Mouse (Mus musculus): ENCODE measurements around the gene Plbd2.

Plbd2 gene

GRCm38 (mm10) chr5:120503144-120503795, at the start of gene Plbd2:
Plbd2 (minus strand) TSS chr5:120503625.
- DNase-seq = peak; percentile 64 to 76

- no peak for DNase-seq
These were observed 47.2 kb upstream of the Plbd2 start for GRCm38 (mm10) chr5:120550673-120551072.

GRCm38 (mm10) chr5:120550137-120550536, 46.7 kb upstream of the Plbd2 start:
- DNase-seq = peak; percentile 60 to 67

GRCm38 (mm10) chr5:120548236-120548850, 44.9 kb upstream of the Plbd2 start:
- no peak for DNase-seq

GRCm38 (mm10) chr5:120536632-120537031, 33.2 kb upstream of the Plbd2 start:
- DNase-seq = no peak

DNA sequence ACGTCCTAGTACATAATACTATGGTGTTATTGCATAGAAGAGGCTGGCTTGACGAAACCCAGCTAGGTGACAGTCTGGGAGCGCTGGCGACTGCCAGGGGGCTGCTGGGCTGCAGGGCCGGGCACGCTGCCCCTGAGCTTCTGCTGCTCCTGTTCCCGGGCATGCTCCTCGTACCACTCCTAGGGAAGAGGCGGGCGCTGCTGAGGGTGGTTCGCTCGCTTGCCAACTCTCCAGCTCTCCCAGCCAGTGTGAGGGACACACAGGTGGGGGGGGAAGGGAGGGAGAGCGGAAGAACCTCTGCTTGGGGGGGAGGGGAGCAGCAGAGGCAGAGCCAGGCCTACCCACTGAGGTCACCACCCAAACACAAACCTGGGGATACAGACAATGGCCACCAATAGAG, 32.6 kb upstream of the Plbd2 start:
- no peak for DNase-seq

GRCm38 (mm10) chr5:120534686-120535075, 31.3 kb upstream of the Plbd2 start:
- no peak for DNase-seq

- no peak for DNase-seq
These were observed 30.8 kb upstream of the Plbd2 start for GRCm38 (mm10) chr5:120534071-120534685.

DNA sequence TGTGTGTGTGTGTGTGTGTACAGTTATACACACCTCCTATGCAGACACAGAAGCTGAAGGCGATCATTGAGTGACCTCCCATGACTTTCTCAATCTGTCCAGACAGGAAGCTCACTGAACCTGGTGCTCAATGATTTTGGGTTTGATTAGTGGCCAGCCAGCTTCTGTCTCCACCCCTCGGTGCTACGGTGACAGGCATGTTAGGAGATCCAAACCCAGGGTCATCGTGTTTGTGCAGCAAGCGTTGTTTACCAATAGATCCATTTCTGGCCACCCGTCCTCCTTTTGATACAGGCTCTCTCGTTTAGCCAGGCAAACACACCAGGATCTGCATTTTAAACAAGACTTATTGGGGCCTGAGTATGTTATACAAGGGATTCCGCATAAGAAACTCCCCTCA, 28.2 kb upstream of the Plbd2 start:
- DNase-seq = no peak

DNA sequence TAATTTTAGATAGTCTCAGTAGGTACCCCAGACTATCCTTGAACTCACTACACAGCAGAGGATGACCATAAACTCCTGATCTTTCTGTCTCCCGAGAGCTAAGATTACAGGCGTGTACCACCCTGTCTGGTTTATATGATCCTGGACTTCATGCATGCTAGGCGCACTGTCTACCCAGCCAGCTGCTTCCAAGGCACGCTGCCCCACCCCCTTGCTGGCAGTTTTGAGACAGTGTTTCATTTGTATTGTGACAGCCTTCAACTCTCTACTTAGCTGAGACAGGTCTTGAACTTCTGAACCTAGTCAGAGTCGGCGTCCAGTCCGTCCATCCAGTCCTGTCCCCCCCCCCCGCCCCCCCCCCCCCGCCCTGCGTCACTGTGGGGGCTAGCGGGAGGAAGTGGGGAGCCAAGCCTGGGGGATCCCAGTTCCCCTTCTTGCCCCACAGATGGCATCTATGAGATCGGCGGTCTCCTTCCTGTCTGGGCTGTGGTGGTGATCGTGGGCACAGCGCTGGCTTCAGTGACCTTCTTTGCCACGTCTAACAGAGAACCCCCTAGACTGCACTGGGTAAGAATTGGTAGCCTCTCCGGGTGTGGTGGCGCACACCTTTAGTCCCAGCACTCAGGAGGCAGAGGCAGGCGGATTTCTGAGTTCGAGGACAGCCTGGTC, 24.0 kb upstream of the Plbd2 start:
- DNase-seq = no peak

DNA sequence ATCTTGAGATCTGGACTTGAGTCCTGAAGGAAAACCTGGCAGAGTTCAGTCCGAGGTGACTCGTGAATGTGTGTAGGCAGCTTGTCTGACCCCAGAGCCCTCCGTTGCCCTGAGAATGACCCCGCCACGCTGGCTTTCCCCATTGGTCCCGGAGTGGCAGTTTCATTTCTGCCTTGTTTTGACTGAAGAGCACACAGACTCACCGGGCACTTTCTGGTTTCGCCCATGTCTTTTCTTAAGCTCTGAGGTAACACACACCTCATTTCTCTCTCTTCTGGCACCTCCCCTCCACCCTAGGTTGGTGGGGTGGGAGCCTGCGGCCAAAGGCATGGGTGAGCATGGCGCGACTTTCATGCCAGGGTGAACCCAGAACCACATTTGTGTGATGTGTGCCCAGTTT, 22.9 kb upstream of the Plbd2 start:
- DNase-seq = no peak

GRCm38 (mm10) chr5:120525737-120526136, 22.3 kb upstream of the Plbd2 start:
- DNase-seq = no peak

DNA sequence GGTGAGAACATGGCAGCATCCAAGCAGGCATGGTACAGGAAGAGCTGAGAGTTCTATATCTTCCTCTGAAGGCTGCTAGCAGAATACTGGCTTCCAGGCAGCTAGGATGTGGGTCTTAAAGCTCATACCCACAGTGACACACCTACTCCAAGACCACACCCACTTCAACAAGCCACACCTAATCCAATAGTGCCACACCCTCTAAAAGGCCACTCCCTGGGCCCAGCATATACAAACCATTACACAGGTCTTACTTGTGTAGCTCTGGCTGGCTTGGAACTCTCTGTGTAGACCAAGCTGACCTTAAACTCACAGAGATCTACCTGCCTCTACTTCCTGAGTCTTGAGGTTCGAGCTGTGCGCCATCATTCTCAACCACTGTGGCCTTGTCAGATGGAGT, 21.3 kb upstream of the Plbd2 start:
- DNase-seq = no peak

GRCm38 (mm10) chr5:120522649-120523048, 19.2 kb upstream of the Plbd2 start:
- peak in 1 of 2 experiments; percentile 45 for DNase-seq

DNA sequence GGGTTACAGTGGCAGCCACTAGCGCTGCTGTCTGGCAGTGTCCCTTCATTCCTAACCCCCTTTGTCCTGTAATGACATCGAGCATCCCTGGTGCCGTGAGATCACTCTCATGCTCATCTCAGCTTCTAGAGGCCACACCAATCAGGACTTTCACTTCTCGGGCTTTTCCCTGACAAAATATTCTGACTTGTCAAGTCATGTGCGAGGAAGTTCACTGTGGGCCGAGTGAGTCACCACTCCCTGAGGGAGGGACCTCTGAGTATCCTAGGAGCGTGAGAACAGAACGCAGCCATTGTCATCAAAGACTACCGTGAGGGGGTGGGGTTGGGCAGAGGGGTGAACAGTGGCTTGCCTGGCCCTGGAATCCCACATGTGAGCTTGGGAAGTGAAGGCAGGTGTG, 14.1 kb upstream of the Plbd2 start:
- DNase-seq = peak in 1 of 2 experiments; percentile 33

DNA sequence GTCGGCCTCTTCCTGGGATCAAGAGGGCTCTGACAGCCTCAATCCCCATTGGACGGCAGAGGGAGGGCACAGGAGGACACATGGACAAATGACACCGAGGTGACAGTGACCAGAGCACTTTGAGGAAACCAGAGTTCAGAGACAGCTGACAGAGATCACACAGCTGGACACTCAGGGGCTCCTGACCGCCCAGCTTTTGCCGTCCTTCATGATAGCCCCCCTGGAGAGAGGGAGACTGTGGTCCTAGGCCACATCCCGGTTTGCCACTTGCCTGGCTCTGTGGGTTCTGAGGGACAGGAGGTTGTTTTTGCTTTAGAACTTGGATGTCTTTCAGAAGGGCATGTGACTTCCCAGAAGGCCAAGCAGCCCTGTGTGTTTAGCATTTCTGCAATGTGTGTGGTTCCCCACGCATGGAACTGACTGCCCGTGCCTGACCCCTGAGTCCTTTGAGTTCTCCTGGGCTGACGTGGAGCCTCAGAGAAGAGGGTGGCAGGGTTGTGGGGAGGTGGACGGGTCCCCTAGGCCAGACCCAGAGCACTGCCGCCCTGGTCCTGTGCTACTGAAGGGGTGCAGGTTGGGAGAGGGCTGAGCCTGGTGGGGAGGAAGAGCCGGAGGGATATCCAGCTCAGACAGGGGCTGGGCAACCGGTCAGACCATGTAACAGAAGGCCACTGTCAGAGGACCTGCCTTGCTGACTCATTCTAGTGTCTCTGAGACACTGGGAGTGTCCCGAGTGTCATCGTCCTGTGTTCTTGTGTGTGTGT, 13.0 kb upstream of the Plbd2 start:
- DNase-seq = peak; percentile 74 to 83

- no peak for DNase-seq
These were observed 12.0 kb upstream of the Plbd2 start for GRCm38 (mm10) chr5:120515451-120515850.

GRCm38 (mm10) chr5:120514754-120515153, 11.3 kb upstream of the Plbd2 start:
- DNase-seq = no peak

- no peak for DNase-seq
These were observed 10.7 kb upstream of the Plbd2 start for GRCm38 (mm10) chr5:120514031-120514677.

GRCm38 (mm10) chr5:120512911-120513555, 9.6 kb upstream of the Plbd2 start:
- DNase-seq = peak in 1 of 2 experiments; percentile 40

- DNase-seq = no peak
These were observed 8.3 kb upstream of the Plbd2 start for GRCm38 (mm10) chr5:120511643-120512220.
